Mouse (Mus musculus) liver, embryonic 14.5 days (tissue): ENCODE data around the gene Rasgrp3. TPM values are rescaled to one million over a fixed set of nuclear protein-coding genes. Genes with fewer than 3 reads are reported as not detected.

Experiments used
- ATAC-seq: fragments of 200-750 bp; cut with Nextera tagmentation; 2 replicates; pipeline ENCODE4 v1.8.0; 2017; ENCODE audit warnings: moderate number of reproducible peaks, mild to moderate bottlenecking, moderate library complexity; ENCODE audit not compliant: insufficient read depth
- DNase-seq, 3 experiments: peaks; one replicate each; pipeline ENCODE4 v3.0.0-alpha.2; 2012 to 2013; ENCODE audit warnings: low read depth in 3 of 3, low spot score in 3 of 3
- H3K27ac ChIP-seq: fragments of 300-500 bp; sonication (generic); 2 replicates; pipeline ENCODE4 v1.5.1; 2014; ENCODE audit warnings: moderate library complexity, mild to moderate bottlenecking, control low read depth, inconsistent platforms
- H3K27me3 ChIP-seq: fragments of 300-500 bp; sonication (generic); 2 replicates; pipeline ENCODE4 v1.6.1; 2014; ENCODE audit warnings: mild to moderate bottlenecking, low read length, moderate library complexity; ENCODE audit not compliant: control insufficient read depth, insufficient read depth
- H3K36me3 ChIP-seq: fragments of 300-500 bp; sonication (generic); replicated peaks from 2 replicates; pipeline ENCODE4 v1.6.1; 2014; ENCODE audit warnings: low read depth; ENCODE audit not compliant: control insufficient read depth, insufficient read depth
- H3K4me1 ChIP-seq, 2 experiments: fragments of 200-500 bp in 1 of 2; fragments of 300-500 bp in 1 of 2; sonication (generic) in 1 of 2; replicated peaks; 2 replicates each; pipeline ENCODE4 v1.6.1; 2012 to 2014; ENCODE audit warnings: antibody characterized with exemption in 1 of 2, inconsistent platforms in 1 of 2, low read length in 1 of 2; ENCODE audit not compliant: control insufficient read depth in 2 of 2, insufficient read depth in 2 of 2
- H3K4me2 ChIP-seq: fragments of 300-500 bp; sonication (generic); 2 replicates; pipeline ENCODE4 v1.6.1; 2014; ENCODE audit warnings: low read depth, mild to moderate bottlenecking, control low read depth, moderate library complexity
- H3K4me3 ChIP-seq, 2 experiments: fragments of 200-500 bp in 1 of 2; fragments of 300-500 bp in 1 of 2; sonication (generic) in 1 of 2; 2 replicates each; pipeline ENCODE4 v1.5.1; 2012 to 2014; ENCODE audit warnings: low read depth in 2 of 2, low read length in 2 of 2, mild to moderate bottlenecking in 2 of 2, control low read depth in 1 of 2, inconsistent platforms in 1 of 2, moderate library complexity in 1 of 2; ENCODE audit not compliant: insufficient read depth in 1 of 2
- H3K9ac ChIP-seq: fragments of 300-500 bp; sonication (generic); replicated peaks from 2 replicates; pipeline ENCODE4 v1.6.1; 2014; ENCODE audit warnings: mild to moderate bottlenecking, control low read depth, moderate library complexity
- H3K9me3 ChIP-seq: fragments of 300-500 bp; sonication (generic); 2 replicates; pipeline ENCODE4 v1.6.1; 2016; ENCODE audit warnings: low read length, mixed read lengths; ENCODE audit not compliant: control insufficient read depth
- CTCF ChIP-seq: IDR thresholded peaks from 2 replicates; pipeline ENCODE4 v1.5.1; 2016; ENCODE audit warnings: antibody characterized with exemption, low read depth, control low read depth
- EP300 ChIP-seq: IDR thresholded peaks from 2 replicates; pipeline ENCODE4 v1.6.1; 2016; ENCODE audit warnings: antibody characterized with exemption, low read depth
- WGBS: fragments of 180-500 bp; shearing (Covaris S2); extraction: QIAGEN DNeasy Blood & Tissue Kit; methylation state at CpG from one replicate; pipeline ENCODE4 v1.1.7; 2014; ENCODE audit not compliant: insufficient replicate concordance; 5-methylcytosine and 5-hydroxymethylcytosine counted together
- polyA plus RNA-seq, 2 experiments: library from polyadenylated mRNA; depleted of rRNA in 1 of 2; stranded (reverse) in 1 of 2; unstranded in 1 of 2; fragments of >200 nt; fragmentation: Nextera tagmentation in 1 of 2; extraction: Ambion mirVana in 1 of 2; gene quantifications; 2 replicates each; pipeline versions ENCODE4 v1.2.1 to v1.2.3; 2012 to 2014

The Rasgrp3 gene
- polyA plus RNA-seq, 2 experiments, result 2.0 to 2.9 TPM

- Histone ChIP-seq H3K27me3 (no peaks in the 10 kb centered on the region), H3K9me3 (no peaks in the 10 kb centered on the region), H3K27ac (no peak overlapping the region), H3K4me1 (no peaks in the 10 kb centered on the region; a peak in 1 of 4 replicates), H3K4me3 (no peak overlapping the region), H3K36me3 (no peaks in the 10 kb centered on the region), H3K9ac (no peak overlapping the region), H3K4me2 (no peak overlapping the region)
- ATAC-seq, result no peak
- DNase-seq, result no peak
- no peak for TF ChIP-seq CTCF
- 75% methylated on average over 8 of the region's 8 CpGs for WGBS
Observed at GRCm38 (mm10) chr17:75442352-75442751, 6.7 kb downstream of the Rasgrp3 start.

- H3K27ac ChIP-seq, result no peak overlapping the region
- H3K9ac ChIP-seq, result no peak overlapping the region
- H3K36me3 ChIP-seq, result no peaks in the 10 kb centered on the region
- no peaks in the 10 kb centered on the region; a peak in 1 of 4 replicates for H3K4me1 ChIP-seq
- no peak overlapping the region for H3K4me2 ChIP-seq
- 61% methylated on average over 6 of the region's 6 CpGs for WGBS
- no peak for ATAC-seq
- no peaks in the 10 kb centered on the region for H3K27me3 ChIP-seq
- TF ChIP-seq EP300 (no peak), CTCF (no peak)
- no peaks in the 10 kb centered on the region for H3K9me3 ChIP-seq
- H3K4me3 ChIP-seq, result no peak overlapping the region
- no peak for DNase-seq
Observed at GRCm38 (mm10) chr17:75443064-75443621, 7.4 kb downstream of the Rasgrp3 start.

GRCm38 (mm10) chr17:75448257-75448656 lies 12.6 kb downstream of the Rasgrp3 start:
- Histone ChIP-seq H3K4me2 (no peak overlapping the region), H3K36me3 (no peaks in the 10 kb centered on the region), H3K9ac (no peak overlapping the region), H3K9me3 (no peaks in the 10 kb centered on the region), H3K4me1 (no peaks in the 10 kb centered on the region), H3K27me3 (no peaks in the 10 kb centered on the region), H3K27ac (no peak overlapping the region), H3K4me3 (no peak overlapping the region)
- WGBS, result 79% methylated on average over 3 of the region's 3 CpGs
- ATAC-seq (no peak), DNase-seq (no peak)
- no peak for TF ChIP-seq EP300
- TF ChIP-seq CTCF, result no peak

- WGBS, result 17% methylated on average over 1 of the region's 1 CpGs
- no peak for TF ChIP-seq EP300
- TF ChIP-seq CTCF, result no peak
- H3K9ac ChIP-seq, result no peak overlapping the region
- no peak overlapping the region for H3K27ac ChIP-seq
- ATAC-seq, result no peak
- no peak overlapping the region for H3K4me3 ChIP-seq
- DNase-seq, result no peak
- H3K9me3 ChIP-seq, result no peaks in the 10 kb centered on the region
- no peaks in the 10 kb centered on the region for H3K27me3 ChIP-seq
- no peaks in the 10 kb centered on the region for H3K4me1 ChIP-seq
- H3K4me2 ChIP-seq, result no peak overlapping the region
- no peaks in the 10 kb centered on the region for H3K36me3 ChIP-seq
Observed at GRCm38 (mm10) chr17:75449022-75449421, 13.3 kb downstream of the Rasgrp3 start.

- Histone ChIP-seq H3K4me2 (no peak overlapping the region), H3K9ac (no peak overlapping the region), H3K4me3 (no peak overlapping the region), H3K27ac (no peak overlapping the region), H3K9me3 (no peaks in the 10 kb centered on the region), H3K4me1 (no peaks in the 10 kb centered on the region), H3K27me3 (no peaks in the 10 kb centered on the region), H3K36me3 (no peaks in the 10 kb centered on the region)
- ATAC-seq (no peak), DNase-seq (no peak)
- TF ChIP-seq CTCF, result no peak
- no peak for TF ChIP-seq EP300
- WGBS, result 53% methylated on average over 4 of the region's 4 CpGs
Observed at GRCm38 (mm10) chr17:75452313-75452712, 16.6 kb downstream of the Rasgrp3 start.
